Mouse (Mus musculus): ENCODE data around the gene Hmga1b. TPM values are rescaled to one million over a fixed set of nuclear protein-coding genes. Genes with fewer than 3 reads are reported as not detected.
A peak's percentile ranks its signal among the peaks of the same experiment; 100 is the strongest.
"Not testable (repeated sequence)": the region's sequence is repeated elsewhere in the genome, so short reads cannot be mapped to it uniquely, and the experiment has no call there.

Gene Hmga1b
- total RNA-seq, 2 experiments from 2014 or later = 12.4 to 14.6 TPM

DNA sequence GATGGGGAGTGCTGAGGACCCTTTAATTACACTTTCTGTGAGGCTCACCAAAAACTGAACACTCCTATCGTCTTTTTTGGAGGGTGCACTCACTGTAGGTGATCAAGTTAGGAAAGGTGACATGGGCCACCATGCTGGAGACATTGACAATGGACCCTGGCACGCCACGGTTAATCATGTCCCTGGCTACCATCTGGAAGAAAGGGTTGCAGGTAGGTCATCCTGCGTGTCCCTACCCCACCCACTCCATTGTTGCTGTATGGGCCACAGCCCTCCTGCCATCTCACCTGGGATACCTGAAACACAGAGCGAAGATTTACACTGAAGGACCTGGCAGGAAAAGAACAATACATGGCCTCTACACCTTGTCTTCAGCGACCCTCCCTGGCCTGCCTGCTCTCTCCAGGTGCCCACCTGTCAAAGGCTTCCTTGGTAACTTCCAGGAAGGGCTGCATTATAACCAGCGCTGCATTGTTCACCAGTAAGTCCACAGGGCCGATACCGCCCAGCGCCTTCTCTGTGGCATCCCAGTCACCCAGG is 32.2 kb upstream of the Hmga1b start:
- no peak for DNase-seq

DNA sequence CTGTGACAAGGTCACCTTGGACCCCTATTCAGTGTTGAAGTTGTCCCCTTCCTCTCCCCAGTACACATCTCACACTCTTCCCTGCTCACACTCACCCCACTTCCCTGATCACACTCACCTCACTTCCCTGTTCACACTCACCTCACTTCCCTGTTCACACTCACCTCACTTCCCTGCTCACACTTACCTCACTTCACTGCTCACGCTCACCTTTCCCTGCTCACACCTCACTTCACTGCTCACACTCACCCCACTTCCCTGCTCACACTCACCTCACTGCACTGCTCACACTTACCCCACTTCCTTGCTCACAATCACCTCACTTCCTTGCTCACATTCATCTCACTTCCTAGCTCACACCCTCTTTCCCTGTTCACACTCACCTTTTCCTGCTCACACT is 31.2 kb upstream of the Hmga1b start:
- DNase-seq = no peak
- intact Hi-C loops (cut with DNase I; ENCODE audit: low total_unique reads) = no loop called here

More for the DNA sequence above, 32.2 kb upstream of the Hmga1b start:
- intact Hi-C loops (cut with DNase I; ENCODE audit: low total_unique reads) = no loop called here

DNA sequence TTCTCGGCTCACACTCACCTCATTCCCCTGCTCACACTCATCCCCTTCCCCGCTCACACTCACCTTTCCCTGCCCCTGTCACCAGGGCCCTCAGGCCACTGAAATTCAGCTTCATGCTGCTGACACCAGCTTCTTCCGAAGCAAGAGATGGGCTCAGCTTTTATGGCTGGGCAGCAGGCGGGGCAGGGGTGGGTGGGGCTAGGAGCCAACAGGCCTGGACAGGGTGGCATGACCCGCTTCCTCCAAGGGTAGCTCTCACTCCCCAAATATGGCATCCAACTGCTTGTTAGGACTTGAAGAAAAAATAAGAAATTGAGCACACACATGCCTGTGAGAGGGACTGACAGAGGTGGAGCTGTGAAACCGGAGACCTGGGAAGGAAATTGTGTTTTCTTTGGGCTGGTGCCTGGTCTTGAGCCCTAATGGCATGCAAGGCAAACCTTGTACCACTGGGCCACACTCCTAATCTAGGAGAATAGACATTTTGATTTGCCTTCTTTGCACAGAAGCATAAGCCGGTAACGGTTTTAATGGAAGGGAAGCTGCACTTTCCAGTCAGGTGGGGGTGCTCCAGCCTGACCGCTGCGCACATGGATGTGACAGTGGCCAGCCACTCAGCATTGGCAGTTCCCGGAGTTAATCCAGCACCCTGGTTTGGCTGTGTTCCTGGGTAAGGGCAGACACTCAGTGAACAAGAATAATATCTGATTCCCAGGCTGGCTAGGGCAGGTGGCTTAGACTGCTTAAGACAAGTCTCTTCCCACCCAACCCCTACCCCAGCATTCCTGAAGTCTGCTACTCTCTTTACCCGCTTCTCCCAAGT is 30.5 kb upstream of the Hmga1b start, which contains the start of gene Cbr2:
Cbr2 (minus strand) TSS at position 257 of the 823 bp plus-strand sequence.
- no peak for DNase-seq
- intact Hi-C loops (cut with DNase I; ENCODE audit: low total_unique reads) = no loop called here

DNA sequence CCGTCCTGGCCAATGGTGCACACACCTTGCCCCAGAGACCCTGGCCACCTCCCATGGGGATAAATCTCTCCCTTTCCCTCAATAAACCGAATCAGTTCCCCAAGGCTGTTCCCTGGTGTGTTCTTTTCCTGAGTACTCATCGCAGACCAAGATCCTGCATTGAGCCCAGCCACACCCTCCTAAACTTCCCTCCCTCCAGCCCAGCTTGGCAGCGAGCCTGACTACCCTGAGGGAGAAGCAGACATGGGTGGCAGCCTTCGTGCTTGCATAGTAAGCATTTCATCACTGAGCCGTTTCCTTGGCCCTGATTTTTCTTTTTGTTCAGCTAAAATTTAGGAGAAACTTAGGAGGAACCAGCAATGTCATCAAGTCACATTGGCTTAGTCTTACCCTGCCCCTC is 29.1 kb upstream of the Hmga1b start:
- peak; percentile 55 for DNase-seq
- intact Hi-C loops (cut with DNase I; ENCODE audit: low total_unique reads) = no loop called here

DNA sequence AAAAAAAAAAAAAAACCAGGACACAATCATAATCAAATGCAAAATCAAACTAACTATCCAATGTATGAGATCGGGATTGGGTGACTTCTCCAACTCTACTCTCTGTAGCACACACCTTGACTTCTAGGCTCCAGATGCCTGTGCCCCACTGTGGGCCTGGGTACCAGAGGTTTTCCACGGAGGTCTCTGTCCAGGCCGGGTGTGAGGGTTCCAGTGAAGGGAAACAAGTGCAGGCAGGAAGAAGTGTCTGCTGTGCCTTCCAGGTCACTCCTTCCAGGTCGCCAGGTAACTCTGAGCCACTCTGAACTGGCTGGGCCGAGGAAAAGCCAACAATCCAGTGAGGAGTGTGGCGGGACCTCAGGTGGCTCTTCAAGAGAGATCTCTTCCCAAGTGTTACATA is 26.2 kb upstream of the Hmga1b start:
- intact Hi-C loops (cut with DNase I; ENCODE audit: low total_unique reads) = no loop called here

DNA sequence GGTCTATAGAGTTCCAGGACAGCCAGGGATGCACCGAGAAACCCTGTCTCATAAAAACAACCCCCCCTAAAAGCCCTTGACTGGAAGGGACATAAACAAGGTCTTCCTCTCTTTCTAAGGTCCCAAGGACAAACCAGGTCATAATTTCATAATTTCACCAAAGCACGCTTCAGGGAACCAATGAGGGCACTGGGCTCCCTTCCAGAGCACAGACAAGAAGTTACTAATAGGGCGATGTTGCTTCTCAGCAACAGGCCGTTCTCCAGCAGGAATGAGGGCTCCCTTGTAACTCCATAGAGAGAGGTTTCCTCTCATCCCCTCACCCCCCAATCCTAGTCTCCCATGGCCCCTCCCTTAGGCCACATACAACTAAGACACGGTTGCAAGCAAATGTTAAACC is 21.6 kb upstream of the Hmga1b start:
- no peak for DNase-seq
- intact Hi-C loops (cut with DNase I; ENCODE audit: low total_unique reads) = no loop called here

More for the DNA sequence above, 26.2 kb upstream of the Hmga1b start:
- DNase-seq = no peak

DNA sequence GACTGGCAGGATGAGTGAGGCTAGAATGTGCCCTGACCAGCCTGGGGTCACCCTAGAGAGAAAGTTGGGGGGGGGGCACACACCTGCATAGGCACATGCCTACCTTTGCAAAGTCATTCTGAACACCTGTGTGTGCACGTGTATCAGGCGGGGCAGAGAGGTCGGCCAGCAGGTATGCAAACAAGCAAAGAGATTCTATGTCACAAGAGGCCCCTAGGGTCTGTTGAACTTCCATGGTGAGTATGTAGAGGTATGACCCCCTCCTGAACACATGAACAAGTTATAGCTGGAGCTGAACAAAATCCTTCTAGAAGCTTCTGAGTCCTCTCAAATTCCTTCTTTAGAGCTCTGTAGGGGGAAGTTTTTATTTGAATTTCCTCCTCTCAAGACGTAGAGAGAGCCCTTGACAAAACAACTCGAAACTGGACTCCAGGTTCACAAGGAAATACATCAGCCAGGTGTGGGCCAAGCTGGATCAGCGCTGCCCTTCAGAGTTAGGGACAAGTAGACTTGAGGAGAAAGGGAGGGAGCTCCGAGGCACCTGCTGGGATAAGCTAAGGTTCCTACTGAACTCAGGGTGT is 18.4 kb upstream of the Hmga1b start:
- intact Hi-C loops (cut with DNase I; ENCODE audit: low total_unique reads) = no loop called here
- DNase-seq = no peak

DNA sequence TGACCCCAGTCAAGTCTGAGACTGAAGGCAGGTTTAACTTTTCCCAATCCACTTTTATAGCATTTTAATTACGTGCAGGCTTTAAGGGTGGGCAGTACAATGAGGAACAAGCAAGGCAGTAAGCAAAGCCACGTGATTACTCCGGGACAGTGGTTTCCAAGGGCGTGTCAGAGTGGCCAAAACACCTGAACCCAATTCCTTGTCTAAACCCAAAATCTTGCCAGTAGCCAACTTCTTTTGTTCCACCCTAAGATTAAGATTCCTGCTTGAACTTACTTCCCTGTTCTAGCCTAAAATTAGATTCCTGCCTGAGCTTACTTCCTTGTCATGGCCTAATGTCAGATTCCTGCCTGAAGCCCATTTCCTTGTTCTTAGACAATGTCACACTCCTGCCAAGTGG is 14.6 kb upstream of the Hmga1b start:
- DNase-seq = no peak
- intact Hi-C loops (cut with DNase I; ENCODE audit: low total_unique reads) = no loop called here

DNA sequence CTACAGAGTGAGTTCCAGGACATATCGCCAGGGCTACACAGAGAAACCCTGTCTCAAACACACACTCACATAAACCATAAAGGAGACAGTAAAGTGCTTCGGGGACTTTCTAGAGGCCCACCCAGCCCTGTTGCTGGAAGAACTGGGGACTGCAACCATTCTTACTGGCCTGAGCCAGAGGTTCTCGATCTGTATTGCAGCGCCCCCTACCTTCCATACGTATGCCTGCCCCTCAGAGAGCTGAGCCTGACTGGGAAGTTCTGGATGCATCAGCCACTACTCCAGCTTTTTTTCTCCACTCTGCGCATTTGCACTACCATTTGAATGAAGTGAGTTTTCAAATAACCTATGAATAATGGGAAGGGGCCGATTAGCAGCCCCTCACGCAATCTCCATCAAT is 13.2 kb upstream of the Hmga1b start:
- intact Hi-C loops (cut with DNase I; ENCODE audit: low total_unique reads) = no loop called here
- DNase-seq = no peak

DNA sequence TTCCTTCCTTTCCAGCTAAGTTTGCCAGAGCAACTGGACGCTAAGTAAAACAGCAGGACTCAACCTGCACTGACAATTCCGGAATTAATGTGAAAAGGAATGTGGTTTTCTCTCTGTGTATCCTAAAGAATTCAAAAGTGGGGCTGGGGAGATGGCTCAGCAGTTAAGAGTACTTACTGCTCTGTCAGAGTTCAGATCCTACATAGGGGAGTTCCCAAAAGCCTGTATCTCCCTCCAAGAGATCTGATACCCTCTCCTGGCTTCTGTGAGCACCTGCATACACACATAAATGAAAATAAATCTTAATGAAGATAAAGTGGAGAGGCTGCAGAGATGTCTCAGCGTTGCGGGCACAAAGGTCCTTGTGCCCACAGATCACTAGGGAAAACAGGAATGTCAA is 11.0 kb upstream of the Hmga1b start:
- intact Hi-C loops (cut with DNase I; ENCODE audit: low total_unique reads) = no loop called here
- DNase-seq = no peak

DNA sequence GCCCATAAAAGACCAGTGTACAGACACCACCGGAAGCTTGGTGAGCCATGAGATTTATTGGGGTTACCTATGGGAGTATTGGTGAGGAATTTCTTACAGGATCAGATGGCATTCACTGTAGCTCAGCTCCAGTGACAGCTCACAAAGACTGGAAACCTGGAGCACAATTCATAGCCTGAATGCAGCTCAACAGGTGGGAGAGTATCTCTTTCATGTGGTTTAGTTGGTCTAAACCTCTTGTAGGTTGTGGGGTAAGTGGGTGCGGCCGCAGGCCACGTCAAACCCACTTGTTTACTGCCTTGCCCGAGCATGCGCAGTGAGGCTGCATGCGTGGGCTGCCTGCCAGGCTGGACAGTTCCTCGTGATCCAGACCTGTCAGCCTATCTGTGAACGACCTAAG is 2.4 kb upstream of the Hmga1b start:
- DNase-seq = no peak
- intact Hi-C loops (cut with DNase I; ENCODE audit: low total_unique reads) = no loop called here

DNA sequence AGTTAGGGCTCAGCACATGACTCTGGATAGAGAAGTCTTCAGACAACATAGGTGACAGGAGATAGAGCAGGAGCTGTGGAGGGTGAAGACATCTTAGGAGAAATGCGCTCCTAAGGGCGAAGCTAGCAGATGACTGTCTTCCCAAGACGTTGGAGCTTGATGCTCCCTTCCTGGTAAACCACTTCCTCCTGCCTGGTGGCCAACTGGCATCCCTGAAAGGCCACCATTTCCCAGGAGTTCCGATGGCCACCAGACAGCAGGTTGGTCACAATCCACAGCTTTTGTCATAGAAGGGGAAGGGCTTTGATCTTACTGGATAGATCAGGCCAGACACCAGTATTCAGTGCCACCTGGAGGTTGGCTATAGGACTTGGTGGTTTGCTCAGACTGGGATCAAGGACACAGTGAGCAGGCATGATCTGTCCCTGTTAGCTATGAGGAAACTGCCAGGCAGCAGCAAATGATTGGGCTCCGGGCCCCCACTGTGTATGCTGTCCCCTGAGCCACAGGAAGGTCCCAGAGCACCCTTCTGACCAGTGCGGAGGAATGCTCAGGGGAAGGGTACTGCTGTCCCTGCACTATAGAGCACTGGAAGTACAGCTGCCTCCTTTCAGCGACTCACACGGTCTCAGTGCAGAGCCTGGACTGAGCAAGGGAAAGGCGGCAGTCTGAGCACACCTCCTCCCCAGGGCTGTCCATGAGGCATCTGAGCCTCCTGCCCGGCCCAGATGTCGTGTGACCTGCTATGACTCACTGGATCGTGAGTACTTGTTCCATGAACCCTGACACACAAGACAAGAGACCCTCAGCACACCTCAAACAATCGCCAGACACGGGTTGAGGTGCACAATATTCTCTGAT is 553 bp upstream of the Hmga1b start:
- DNase-seq = no peak
- intact Hi-C loops (cut with DNase I; ENCODE audit: low total_unique reads) = no loop called here

DNA sequence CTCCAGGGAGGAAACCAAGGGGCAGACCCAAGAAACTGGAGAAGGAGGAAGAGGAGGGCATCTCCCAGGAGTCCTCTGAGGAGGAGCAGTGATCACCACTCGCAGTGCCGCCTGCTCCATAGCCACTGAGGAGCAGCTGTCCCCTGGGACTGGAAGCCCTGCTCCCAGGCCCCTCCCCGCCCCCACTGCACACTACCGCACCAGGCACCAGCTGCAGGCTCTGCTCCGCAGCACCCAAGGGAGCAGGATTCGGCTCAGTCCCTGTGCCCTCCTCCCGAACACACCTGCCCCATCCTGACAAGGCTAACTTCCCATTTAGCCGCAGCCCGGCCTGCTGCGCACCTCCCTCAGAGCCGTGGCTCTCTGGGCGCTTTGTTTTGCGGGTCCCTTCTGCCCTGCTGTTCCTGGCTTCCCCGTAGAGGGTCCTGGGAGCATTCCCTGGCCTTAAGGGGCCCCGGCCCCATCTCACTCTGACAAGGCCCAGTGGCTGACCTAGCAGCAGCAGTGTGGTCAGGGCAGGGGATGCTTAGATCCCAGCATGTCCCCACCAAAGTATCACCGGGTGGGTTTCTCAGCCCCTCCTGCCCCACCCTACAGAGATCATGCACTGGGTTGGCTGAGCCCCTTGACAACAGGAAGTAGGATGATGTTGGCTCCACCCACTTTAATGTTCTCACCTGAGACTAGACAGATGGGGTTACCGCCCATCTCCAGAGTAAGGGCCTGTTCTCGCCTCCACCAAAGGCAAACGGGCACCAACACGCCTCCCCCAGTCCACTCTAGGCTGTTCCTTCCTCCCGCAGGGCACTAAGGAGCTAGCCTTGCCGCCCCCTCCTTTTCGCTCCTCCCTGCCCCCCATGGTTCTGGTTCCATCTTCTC is 766 bp downstream of the Hmga1b start:
- DNase-seq; intact Hi-C loops (cut with DNase I; ENCODE audit: low total_unique reads): not testable (repeated sequence)

DNA sequence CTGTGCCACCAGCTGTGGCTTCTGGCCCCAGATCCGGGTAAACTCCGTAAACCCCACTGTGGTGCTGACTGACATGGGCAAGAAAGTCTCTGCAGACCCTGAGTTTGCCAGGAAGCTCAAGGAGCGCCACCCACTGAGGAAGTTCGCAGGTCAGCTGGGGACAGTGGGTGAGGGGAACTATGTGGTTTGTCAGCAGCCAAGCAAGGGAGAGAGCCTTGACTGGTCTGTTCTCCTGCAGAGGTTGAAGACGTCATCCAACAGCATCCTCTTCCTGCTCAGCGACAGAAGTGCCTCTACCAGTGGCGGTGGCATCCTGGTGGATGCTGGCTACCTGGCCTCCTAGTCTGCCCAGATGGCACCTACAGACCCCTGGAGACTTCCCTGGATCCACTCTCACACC is 4.4 kb downstream of the Hmga1b start:
- intact Hi-C loops (cut with DNase I; ENCODE audit: low total_unique reads); DNase-seq: not testable (repeated sequence)

DNA sequence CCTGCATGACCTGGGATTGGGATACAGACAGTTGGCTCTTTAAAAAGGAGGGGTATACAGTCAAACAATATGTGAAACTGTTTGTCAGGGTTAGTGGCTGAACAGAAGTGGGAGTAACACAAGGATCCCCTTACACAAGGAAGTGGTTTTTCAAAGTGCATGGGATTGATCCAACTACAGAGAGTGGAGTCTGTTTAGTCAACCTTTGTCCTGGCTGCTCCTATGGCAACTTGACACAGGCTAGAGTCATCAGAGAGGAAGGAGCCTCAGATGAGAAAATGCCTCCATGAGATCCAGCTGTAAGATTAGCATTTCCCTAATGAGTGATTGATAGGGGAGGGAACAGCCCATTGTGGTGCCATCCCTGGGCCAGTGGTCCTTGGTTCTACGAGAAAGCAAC is 5.6 kb downstream of the Hmga1b start:
- intact Hi-C loops (cut with DNase I; ENCODE audit: low total_unique reads) = no loop called here
- DNase-seq = no peak

DNA sequence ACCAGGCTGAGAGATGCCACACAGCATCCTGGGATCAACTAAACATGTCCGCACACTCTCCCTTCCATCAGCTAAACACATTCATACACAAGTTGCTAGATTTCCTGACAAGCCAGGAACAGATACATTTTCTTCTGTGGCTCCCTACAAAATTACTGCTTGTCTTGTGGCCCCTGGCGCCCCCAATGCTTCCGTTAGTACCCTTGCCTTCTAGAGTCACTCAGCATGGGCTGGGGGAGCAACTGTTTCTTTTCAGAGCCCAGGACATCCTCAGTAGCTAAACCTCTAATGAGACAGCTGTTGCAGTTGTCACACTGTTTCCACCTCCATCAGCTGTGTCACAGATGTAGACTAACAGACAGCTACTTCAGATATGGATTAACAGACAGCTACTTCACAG is 10.2 kb downstream of the Hmga1b start:
- DNase-seq = no peak
- intact Hi-C loops (cut with DNase I; ENCODE audit: low total_unique reads) = no loop called here

DNA sequence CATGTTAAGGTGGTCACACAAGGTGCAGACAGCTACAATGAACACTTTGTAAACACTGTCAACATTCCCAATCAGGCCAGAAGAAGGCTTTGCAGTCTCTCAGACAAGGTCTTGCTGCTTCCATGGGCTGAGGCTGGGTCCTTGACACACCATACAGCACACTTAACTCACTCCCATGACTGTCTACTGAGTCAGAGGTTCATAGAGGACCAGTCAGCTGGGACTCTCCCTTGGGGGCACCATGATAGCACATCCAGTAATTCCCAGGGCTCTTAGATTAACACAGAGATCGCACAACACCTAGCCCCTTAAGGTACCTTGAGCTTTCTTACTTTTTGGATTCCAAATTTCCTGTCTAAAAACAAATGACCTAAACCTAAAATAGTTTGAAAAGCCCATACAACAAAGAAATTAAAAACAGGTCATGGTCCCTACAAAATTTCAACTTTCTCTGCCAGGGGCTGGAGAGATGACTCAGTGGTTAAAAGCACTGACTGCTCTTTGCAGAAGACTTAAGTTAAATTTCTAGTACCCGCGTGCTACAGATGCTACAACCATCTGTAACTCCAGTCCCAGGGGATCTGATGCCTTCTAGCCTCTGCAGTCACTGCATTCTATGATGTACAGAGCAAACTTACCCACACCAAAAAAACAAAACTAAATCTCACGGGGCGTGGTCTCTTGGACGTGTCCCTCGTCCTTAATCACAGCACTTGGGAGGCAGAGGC is 11.0 kb downstream of the Hmga1b start:
- intact Hi-C loops (cut with DNase I; ENCODE audit: low total_unique reads) = loop anchor here (2.0 kb wide), 1 partner anchor 53 kb away; the partner anchor contains the start of gene Rac3

DNA sequence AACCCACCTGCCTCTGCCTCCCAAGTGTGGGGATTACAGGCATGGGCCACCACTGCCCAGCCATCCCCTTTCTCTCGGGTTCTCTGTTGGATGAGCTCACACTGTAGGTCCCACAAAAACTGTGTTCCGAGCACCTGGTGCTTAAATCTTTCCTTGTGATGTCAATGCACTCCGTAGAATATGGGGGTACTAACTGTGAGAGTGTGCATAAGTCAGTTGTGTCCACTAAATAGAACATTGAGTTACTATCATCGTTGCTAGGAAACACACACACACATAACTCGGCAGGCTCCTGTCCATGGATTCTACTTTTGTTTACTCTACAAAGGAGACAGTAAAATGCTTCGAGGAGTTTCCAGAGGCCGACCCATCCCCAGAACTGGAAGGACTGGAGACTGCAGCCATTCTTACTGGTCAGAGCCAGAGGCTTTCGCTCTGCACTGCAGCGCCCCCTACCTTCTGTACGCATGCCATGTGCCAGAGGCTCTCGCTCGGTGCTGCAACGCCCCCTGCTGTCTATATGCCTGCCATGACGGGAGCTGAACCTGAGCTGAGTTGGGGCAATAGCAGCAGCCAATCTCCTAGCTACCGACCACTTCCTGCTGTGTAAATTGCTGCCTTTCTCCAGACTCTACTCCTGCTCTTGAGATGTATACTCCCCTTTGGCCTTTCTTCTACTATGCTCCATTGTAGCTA is 13.3 kb downstream of the Hmga1b start:
- intact Hi-C loops (cut with DNase I; ENCODE audit: low total_unique reads) = loop anchor here (2.0 kb wide), 1 partner anchor 55 kb away; the partner anchor contains the start of gene Rac3
- DNase-seq = peak; percentile 94

More for the DNA sequence above, 11.0 kb downstream of the Hmga1b start:
- no peak for DNase-seq

Data from gastrocnemius, postnatal 14 days (tissue).